Mouse (Mus musculus) CH12.LX (cell line): ENCODE measurements around the gene Nfia.

Source experiments
- EP300 ChIP-seq: IDR thresholded peaks from 2 replicates; pipeline ENCODE4 v1.6.1; 2011; ENCODE audit warnings: low read length, improper control_type of control experiment
- HCFC1 ChIP-seq: IDR thresholded peaks from 2 replicates; pipeline ENCODE4 v1.6.1; 2012; ENCODE audit warnings: low read depth, mild to moderate bottlenecking, inconsistent platforms, low read length, improper control_type of control experiment
- JUND ChIP-seq: conservative IDR thresholded peaks from 2 replicates; pipeline ENCODE4 v1.6.1; 2011; ENCODE audit warnings: low read depth, low read length, improper control_type of control experiment
- MAZ ChIP-seq: IDR thresholded peaks from 2 replicates; pipeline ENCODE4 v1.6.1; 2012; ENCODE audit warnings: low read depth, mild to moderate bottlenecking, inconsistent platforms, low read length, improper control_type of control experiment, moderate library complexity
- NRF1 ChIP-seq: IDR thresholded peaks from 2 replicates; pipeline ENCODE4 v1.6.1; 2014; ENCODE audit warnings: low read depth, mild to moderate bottlenecking, inconsistent platforms, low read length, improper control_type of control experiment, moderate library complexity
- POLR2A ChIP-seq: IDR thresholded peaks from 2 replicates; pipeline ENCODE4 v1.6.1; 2011; ENCODE audit warnings: low read depth, mild to moderate bottlenecking, improper control_type of control experiment, low read length
- RCOR1 ChIP-seq: conservative IDR thresholded peaks from 2 replicates; pipeline ENCODE4 v1.6.1; 2012; ENCODE audit warnings: low read depth, mild to moderate bottlenecking, inconsistent platforms, low read length, improper control_type of control experiment
- SMC3 ChIP-seq: IDR thresholded peaks from 2 replicates; pipeline ENCODE4 v1.6.1; 2011; ENCODE audit warnings: low read depth, low read length, improper control_type of control experiment
- UBTF ChIP-seq: IDR thresholded peaks from 2 replicates; pipeline ENCODE4 v1.6.1; 2012; ENCODE audit warnings: low read depth, mild to moderate bottlenecking, inconsistent platforms, low read length, improper control_type of control experiment, moderate library complexity
- USF1 ChIP-seq: IDR thresholded peaks from 2 replicates; pipeline ENCODE4 v1.6.1; 2014; ENCODE audit warnings: low read depth, mild to moderate bottlenecking, inconsistent platforms, low read length, improper control_type of control experiment
- ZC3H11A ChIP-seq: IDR thresholded peaks from 2 replicates; pipeline ENCODE4 v1.6.1; 2012; ENCODE audit warnings: low read depth, mild to moderate bottlenecking, inconsistent platforms, low read length, improper control_type of control experiment
- ZMIZ1 ChIP-seq: IDR thresholded peaks from 2 replicates; pipeline ENCODE4 v1.6.1; 2012; ENCODE audit warnings: low read depth, mild to moderate bottlenecking, inconsistent platforms, low read length, improper control_type of control experiment

GRCm38 (mm10) chr4:97818498-97818897 is 46.0 kb downstream of the Nfia start:
- TF ChIP-seq USF1 (no peak), EP300 (no peak), NRF1 (no peak), RCOR1 (no peak), JUND (no peak), ZC3H11A (no peak), MAZ (no peak), SMC3 (no peak), POLR2A (no peak), ZMIZ1 (no peak), HCFC1 (no peak), UBTF (no peak)
